Mouse (Mus musculus): ENCODE data around the gene Rph3al.

- TF ChIP-seq GATA2 (IDR thresholded peaks at IDR 0.05; ENCODE audit: borderline replicate concordance, low read depth, low read length) (no peak), CTCF (IDR thresholded peaks at IDR 0.05; ENCODE audit: low read depth, low read length) (no peak), TAL1 (conservative IDR thresholded peaks at IDR 0.05; ENCODE audit: low read depth, low read length) (no peak), GATA1 (IDR thresholded peaks at IDR 0.05; ENCODE audit: borderline replicate concordance, low read length) (no peak)
Measured at GRCm38 (mm10) chr11:75871688-75872087, 66.5 kb downstream of the Rph3al start.
